Mouse (Mus musculus): Measurements from ENCODE around the gene Tex9.

DNA sequence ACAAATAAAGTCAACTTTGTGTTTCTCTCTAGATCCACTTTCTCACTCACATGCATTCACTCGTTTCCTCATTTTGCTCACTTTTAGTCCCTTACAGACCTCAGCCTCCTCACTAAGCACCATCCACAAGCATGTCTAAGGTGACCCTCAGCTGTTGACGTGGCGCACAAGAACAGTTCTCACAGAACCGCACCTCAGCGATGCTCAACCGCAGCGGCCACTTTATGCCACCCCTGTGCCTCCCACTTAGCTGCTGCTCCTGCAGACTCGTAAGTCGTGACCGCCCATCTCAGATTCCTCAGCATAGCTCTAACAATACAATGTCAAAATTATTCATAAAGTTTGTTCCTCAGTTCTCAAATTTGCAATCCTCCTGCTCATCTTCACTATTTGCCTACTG, 23.4 kb downstream of the Tex9 start:
- TF ChIP-seq POLR2A (IDR thresholded peaks at IDR 0.05; ENCODE audit: borderline replicate concordance, control insufficient read depth, low read depth, low read length), result no peak
- no peak for TF ChIP-seq CTCF (IDR thresholded peaks at IDR 0.05; ENCODE audit: control insufficient read depth, insufficient read depth, low read length)

Measured in bone marrow, adult 2 months (tissue).